Mouse (Mus musculus): ENCODE results near the gene Lhx6. TPM values are rescaled to one million over a fixed set of nuclear protein-coding genes. Genes with fewer than 3 reads are reported as not detected.

Lhx6 gene
- polyA plus RNA-seq, 2 experiments from 2014 or later, result not detected

- no peak for ATAC-seq
These were observed 71.2 kb downstream of the Lhx6 start for GRCm38 (mm10) chr2:36033966-36034365.

GRCm38 (mm10) chr2:36032884-36033283 is 72.3 kb downstream of the Lhx6 start:
- ATAC-seq, result no peak

Other genes with a start within 250 kb of the Lhx6 start
- not detected for gene Ttll11, start 125.5 kb downstream of the Lhx6 start, polyA plus RNA-seq (2017; shearing (Covaris generic))
- gene Ndufa8, start 56.0 kb downstream of the Lhx6 start, polyA plus RNA-seq (2017; shearing (Covaris generic)), result 100 to 1,000 TPM; 177 to 185 TPM
- not detected for gene Morn5, start 56.0 kb downstream of the Lhx6 start, polyA plus RNA-seq (2017; shearing (Covaris generic))
- gene Mrrf, start 31.0 kb upstream of the Lhx6 start, polyA plus RNA-seq (2017; shearing (Covaris generic)), result 10 to 100 TPM; 11.5 to 14.9 TPM
- 10 to 100 TPM; 50.5 to 61.5 TPM for gene Rbm18, start 31.4 kb upstream of the Lhx6 start, polyA plus RNA-seq (2017; shearing (Covaris generic))
- 1 to 10 TPM; 1.2 to 2.9 TPM for gene Ptgs1, start 125.0 kb upstream of the Lhx6 start, polyA plus RNA-seq (2017; shearing (Covaris generic))